Mouse (Mus musculus) ovary, adult 18-20 months (tissue): ENCODE results near the gene Metrnl.

Source experiments
- DNase-seq: peaks from one replicate; pipeline ENCODE4 v3.0.0; 2022; ENCODE audit warnings: low spot score, mixed read lengths

Gene Metrnl

DNA sequence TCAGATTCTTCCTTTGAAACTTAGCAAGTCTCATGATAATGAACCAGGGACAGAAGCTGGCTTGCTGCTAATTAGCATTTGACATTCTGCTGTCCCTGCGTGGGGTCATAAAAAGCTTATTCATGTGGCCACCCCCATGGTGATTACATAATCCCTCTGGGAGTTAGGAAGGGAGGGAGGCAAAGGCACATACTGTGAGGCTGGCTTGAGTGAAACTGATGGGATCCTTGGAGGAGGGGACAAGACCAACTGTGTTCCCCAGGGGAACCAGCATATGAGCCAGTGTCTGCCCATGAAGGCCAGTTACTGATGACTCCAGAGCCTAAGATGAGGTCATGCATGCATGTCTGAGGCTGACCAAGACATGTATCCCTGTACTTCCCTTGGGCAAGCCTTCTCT lies 33.5 kb downstream of the Metrnl start:
- DNase-seq: no peak

DNA sequence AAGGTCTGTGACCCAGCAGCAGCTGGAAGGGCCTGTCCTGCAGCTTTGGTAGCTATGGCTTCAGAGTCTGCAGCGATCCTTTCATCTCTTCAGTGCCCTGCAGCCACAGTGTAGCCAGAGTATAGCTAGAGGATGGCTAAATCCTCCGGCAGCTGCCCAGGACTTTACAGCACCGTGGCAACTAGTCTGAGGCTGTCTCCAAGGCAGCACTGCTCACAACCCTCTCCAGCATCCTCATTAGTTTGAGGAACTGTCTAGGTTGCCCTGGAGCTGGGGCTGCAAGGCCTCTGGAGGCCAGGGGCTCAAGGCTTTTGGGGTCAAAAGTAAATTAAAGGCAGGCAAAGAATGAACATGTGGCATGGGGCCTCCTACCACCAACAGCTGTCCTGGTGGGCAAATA lies 37.3 kb downstream of the Metrnl start:
- DNase-seq: no peak

DNA sequence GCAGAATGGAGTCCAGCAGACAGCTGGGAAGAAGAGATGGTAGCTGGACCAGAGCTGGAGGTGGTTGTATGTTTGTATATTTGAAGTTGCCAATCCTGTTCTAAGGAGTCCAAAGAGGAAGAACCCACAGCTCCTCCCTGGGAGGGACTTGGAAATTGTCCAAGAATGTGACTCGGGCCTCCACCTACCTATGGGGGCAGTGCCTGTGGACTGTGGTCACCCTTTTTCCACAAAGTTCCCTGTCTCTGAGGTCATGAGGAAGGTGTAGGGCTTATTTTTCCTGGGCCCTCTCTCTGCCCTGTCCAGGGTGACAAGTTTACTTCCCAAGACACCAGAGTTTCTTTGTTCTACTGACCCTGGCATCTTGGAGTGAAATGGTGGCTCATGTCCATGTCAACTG lies 39.6 kb downstream of the Metrnl start:
- peak; percentile 17 for DNase-seq

DNA sequence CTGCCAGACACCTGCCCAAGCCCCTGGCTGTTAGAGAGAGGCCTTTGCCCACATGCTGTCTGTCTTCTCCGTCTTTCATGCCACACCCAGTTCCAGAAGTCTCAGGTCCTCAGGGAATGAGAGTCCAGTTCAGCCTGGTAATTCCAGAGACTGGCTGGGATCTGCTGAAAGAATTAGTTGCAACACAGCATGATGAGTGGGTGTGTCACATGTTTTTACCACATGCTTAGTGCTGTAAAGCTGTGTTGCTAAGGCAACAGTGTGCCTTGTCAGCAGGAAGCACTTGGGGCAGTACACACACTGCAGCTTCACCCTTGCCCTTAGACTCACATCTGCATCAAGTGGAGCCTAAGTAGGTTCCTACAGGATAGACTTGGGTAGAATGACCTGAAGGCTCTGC lies 40.1 kb downstream of the Metrnl start:
- no peak for DNase-seq

DNA sequence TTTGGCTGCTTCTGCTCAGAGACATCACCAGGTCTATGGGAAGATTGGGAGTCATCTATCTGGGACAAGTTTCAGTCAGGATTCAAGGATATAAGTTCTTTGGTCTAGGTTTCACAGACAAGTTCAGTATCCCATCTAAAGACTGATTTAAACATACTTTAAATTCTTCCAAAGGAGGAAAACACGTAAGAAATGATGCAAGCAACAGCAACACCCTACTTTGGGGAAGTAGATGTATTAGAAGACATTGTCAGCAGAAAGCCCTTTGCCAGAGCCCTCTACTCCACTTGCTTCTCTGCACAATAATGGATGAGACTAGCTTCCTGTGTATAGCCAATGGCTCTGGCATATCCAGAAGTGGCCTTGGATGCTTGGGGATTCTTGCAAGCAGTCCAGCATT lies 41.8 kb downstream of the Metrnl start:
- DNase-seq: no peak

DNA sequence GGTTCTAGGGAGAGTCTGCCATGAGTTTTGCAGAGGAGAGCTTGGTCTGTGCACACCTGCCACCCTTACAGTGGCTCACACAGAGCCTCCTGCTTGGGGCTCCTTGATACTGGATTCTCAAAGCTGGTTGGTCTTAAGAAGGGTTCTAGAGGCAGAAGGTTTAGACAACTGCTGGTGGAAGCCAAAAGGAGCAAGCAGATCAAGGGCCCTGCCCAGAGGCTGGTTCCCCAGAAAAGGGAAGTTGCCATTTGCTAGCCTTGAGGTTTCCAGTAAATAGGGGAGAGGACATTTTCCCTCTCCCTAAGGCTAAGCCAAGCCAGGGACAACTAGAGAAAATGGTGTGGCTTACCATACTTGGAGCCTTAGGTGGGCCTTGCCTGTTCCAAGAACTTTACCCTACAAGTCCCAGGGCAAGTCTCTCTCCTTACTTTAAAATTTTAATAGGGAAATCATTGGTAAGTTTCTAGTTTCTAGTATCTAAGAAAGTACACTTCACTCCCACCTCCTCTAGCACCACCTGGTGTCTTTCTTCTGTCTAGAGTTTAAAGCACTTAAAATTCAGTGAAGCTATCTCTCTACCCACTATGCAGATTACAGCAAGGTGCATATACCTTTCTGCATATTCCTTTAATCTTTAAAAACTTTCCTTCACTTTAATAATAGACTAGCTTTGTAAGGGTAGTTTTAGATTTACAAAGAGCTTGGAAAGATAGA lies 42.7 kb downstream of the Metrnl start:
- DNase-seq: no peak

DNA sequence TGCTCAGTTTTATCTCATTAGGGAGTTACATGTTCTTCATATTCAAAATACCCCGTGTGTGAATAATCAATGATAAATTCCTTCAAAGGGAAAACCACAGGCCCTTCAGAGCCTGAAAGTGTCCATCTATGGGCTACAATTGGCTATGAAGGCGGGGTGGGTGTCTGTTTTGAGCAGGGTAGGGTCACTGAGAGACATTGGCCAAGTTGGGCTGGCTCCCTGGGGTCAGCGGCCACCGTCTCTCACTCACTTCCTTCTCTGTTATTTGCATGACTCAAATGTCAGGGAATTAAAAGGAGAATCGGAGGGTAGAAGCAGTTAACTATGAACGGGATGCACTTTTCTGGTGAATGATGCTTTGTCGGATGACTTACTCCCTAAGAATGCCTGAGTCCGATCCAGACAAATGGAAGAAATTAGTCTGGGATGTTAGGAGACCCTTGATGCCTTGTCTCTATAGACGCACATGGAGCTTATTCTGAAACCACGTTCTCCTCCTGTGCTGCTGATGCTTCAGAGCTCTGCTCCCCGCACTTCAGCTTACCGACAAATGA lies 45.7 kb downstream of the Metrnl start:
- peak; percentile 13 for DNase-seq

DNA sequence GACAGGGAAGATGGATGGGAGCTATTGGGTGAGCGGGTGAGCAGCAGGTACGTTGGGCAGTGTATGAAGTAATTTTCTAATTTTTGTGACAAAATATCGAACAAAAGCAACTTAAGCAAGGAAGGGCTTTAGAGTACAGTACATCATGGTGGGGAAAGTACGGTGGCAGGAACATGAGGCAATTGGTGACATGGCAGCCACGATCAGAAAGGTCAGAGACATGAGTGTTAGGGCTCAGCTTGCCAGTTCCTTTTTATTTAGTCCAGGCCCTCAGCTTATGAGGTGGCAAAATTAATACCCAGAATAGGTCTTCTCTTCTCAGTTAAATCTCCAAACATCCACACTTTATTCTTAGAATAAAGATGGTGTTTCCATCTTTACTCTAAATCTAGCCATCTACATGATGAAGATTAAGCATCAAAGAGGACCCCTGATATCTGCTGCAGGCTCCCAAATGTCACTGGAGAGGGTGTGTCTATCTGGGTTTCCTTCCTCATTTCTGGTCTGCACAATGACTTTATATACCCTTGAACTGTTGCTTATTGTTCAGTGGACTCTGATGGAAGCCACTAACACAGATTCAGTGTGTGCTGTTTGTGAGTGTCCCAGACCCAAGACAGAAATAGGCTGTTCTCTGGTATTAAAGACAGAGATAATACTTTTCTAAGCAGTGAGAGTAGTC lies 46.8 kb downstream of the Metrnl start:
- DNase-seq: no peak
